Mouse (Mus musculus) heart, embryonic 16.5 days (tissue): ENCODE results near the gene Pcyt2. TPM values are rescaled to one million over a fixed set of nuclear protein-coding genes. Genes with fewer than 3 reads are reported as not detected.

Experiments used
- ATAC-seq: fragments of 200-750 bp; cut with Nextera tagmentation; replicated peaks from 2 replicates; pipeline ENCODE4 v1.8.0; 2017; ENCODE audit warnings: moderate number of reproducible peaks; ENCODE audit not compliant: insufficient read depth, low FRiP score; ENCODE audit errors: extremely low read depth
- H3K27ac ChIP-seq: fragments of 300-500 bp; sonication (generic); 2 replicates; pipeline ENCODE4 v1.5.1; 2014; ENCODE audit warnings: mild to moderate bottlenecking, low read length, control low read depth, moderate library complexity
- H3K27me3 ChIP-seq: fragments of 300-500 bp; sonication (generic); 2 replicates; pipeline ENCODE4 v1.6.1; 2014; ENCODE audit warnings: low read length, mixed read lengths; ENCODE audit not compliant: control insufficient read depth, insufficient read depth
- H3K36me3 ChIP-seq: fragments of 300-500 bp; sonication (generic); 2 replicates; pipeline ENCODE4 v1.6.1; 2014; ENCODE audit not compliant: control insufficient read depth, insufficient read depth
- H3K4me1 ChIP-seq: fragments of 300-500 bp; sonication (generic); 2 replicates; pipeline ENCODE4 v1.6.1; 2014; ENCODE audit warnings: low read length, mixed read lengths; ENCODE audit not compliant: control insufficient read depth, insufficient read depth
- H3K4me2 ChIP-seq: fragments of 300-500 bp; sonication (generic); 2 replicates; pipeline ENCODE4 v1.6.1; 2014; ENCODE audit warnings: low read depth, mild to moderate bottlenecking, control low read depth, low read length
- H3K4me3 ChIP-seq: fragments of 300-500 bp; sonication (generic); 2 replicates; pipeline ENCODE4 v1.5.1; 2014; ENCODE audit warnings: mild to moderate bottlenecking, control low read depth, low read length
- H3K9ac ChIP-seq: fragments of 300-500 bp; sonication (generic); 2 replicates; pipeline ENCODE4 v1.6.1; 2014; ENCODE audit warnings: low read length, control low read depth
- H3K9me3 ChIP-seq: fragments of 300-500 bp; sonication (generic); replicated peaks from 2 replicates; pipeline ENCODE4 v1.6.1; 2016; ENCODE audit warnings: low read length; ENCODE audit not compliant: control insufficient read depth
- WGBS: fragments of 180-500 bp; shearing (Covaris S2); extraction: QIAGEN DNeasy Blood & Tissue Kit; methylation state at CpG from one replicate; pipeline ENCODE4 v1.1.7; 2014; 5-methylcytosine and 5-hydroxymethylcytosine counted together
- polyA plus RNA-seq: library from polyadenylated mRNA; unstranded; fragments of >200 nt; fragmentation: Nextera tagmentation; extraction: Ambion mirVana; gene quantifications from 2 replicates; pipeline ENCODE4 v1.2.1, GENCODE M21; 2015

Pcyt2 gene
- polyA plus RNA-seq, 1 experiment from 2014 or later = 109 TPM

- Histone ChIP-seq H3K9ac (no peak overlapping the region), H3K4me1 (peaks cover 13% of the 10 kb centered on the region), H3K36me3 (peaks cover 19% of the 10 kb centered on the region), H3K27ac (no peak overlapping the region), H3K9me3 (no peaks in the 10 kb centered on the region), H3K27me3 (no peaks in the 10 kb centered on the region), H3K4me2 (no peak overlapping the region), H3K4me3 (no peak overlapping the region)
- 88% methylated on average over 6 of the region's 6 CpGs for WGBS
- no peak for ATAC-seq
These were observed 5.1 kb upstream of the Pcyt2 start for GRCm38 (mm10) chr11:120622805-120623204.

GRCm38 (mm10) chr11:120620195-120620594, 2.5 kb upstream of the Pcyt2 start:
- H3K9ac ChIP-seq = no peak overlapping the region
- ATAC-seq = no peak
- no peaks in the 10 kb centered on the region for H3K27me3 ChIP-seq
- 90% methylated on average over 14 of the region's 14 CpGs for WGBS
- H3K27ac ChIP-seq = no peak overlapping the region
- H3K9me3 ChIP-seq = no peaks in the 10 kb centered on the region
- peaks cover 14% of the 10 kb centered on the region for H3K4me1 ChIP-seq
- H3K36me3 ChIP-seq = peaks cover 20% of the 10 kb centered on the region
- H3K4me2 ChIP-seq = no peak overlapping the region
- no peak overlapping the region for H3K4me3 ChIP-seq

GRCm38 (mm10) chr11:120618619-120619535, 1.1 kb upstream of the Pcyt2 start:
- Histone ChIP-seq H3K4me3 (no peak overlapping the region), H3K4me1 (peaks cover 8% of the 10 kb centered on the region), H3K27me3 (no peaks in the 10 kb centered on the region), H3K9ac (no peak overlapping the region), H3K27ac (no peak overlapping the region), H3K36me3 (peaks cover 23% of the 10 kb centered on the region), H3K4me2 (no peak overlapping the region), H3K9me3 (no peaks in the 10 kb centered on the region)
- 91% methylated on average over 25 of the region's 25 CpGs for WGBS
- ATAC-seq = no peak

GRCm38 (mm10) chr11:120616617-120617294, 980 bp downstream of the Pcyt2 start:
- peak overlapping the region; percentile 76 for H3K4me2 ChIP-seq
- H3K9me3 ChIP-seq = no peaks in the 10 kb centered on the region
- H3K4me3 ChIP-seq = peak overlapping the region; percentile 84
- H3K9ac ChIP-seq = peak overlapping the region; percentile 85
- H3K27ac ChIP-seq = peak overlapping the region; percentile 76
- peaks cover 21% of the 10 kb centered on the region for H3K36me3 ChIP-seq
- WGBS = 32% methylated on average over 4 of the region's 4 CpGs
- no peaks in the 10 kb centered on the region for H3K27me3 ChIP-seq
- H3K4me1 ChIP-seq = peaks cover 7% of the 10 kb centered on the region
- ATAC-seq = no peak

DNA sequence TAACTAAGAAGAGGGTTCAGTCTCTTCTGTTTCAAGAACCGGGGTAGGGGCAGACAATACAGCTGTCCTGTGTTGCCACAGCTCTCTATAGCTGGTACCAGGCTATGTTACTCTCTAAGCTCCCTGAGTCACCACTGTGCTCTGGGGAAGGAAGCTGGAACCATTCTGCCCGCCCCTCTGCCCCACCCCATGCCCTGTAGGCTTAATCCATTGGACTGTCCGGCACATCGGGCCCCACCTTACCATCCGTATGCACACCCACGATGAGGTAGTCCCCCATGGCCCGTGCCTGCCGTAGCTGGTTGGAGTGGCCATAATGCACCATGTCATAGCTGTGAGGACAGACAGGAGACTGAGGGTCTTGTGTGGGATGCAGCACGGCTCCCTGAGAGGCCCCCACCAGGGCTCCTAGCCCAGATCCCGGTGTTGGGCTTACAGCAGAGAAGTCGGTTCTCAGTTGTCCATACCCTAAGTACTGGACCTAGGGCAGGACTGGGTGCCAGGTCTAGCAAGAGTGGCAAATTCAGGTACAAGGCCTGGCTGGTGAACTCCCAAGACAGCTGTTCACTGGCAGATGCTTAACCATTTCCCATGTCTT, 2.0 kb downstream of the Pcyt2 start:
- H3K9ac ChIP-seq = no peak overlapping the region
- WGBS = 89% methylated on average over 11 of the region's 11 CpGs

DNA sequence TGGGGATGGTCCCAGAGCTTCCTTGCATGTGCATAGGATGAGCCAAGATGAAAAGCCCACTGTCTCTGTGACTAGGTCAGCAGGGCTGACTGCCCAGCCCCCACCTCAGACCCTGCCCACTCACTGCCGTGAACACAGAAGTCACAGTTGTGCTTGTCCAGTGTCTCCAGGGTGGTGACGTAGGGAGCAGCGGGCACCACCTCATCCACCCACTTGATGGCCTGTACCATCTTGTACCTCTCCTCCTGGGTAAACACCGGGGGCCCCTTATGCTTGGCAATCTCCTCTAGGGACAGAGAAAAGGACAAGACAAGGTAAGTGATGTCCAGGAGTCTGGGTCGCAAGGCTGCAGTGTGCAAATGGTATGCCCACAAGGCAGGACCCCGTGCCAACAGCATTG, 2.6 kb downstream of the Pcyt2 start:
- H3K36me3 ChIP-seq = peaks cover 16% of the 10 kb centered on the region
- no peak overlapping the region for H3K9ac ChIP-seq
- ATAC-seq = no peak
- no peaks in the 10 kb centered on the region for H3K9me3 ChIP-seq
- H3K27me3 ChIP-seq = no peaks in the 10 kb centered on the region
- no peak overlapping the region for H3K4me2 ChIP-seq
- peaks cover 7% of the 10 kb centered on the region for H3K4me1 ChIP-seq
- H3K4me3 ChIP-seq = no peak overlapping the region
- no peak overlapping the region for H3K27ac ChIP-seq
- 92% methylated on average over 6 of the region's 6 CpGs for WGBS

More for the DNA sequence above, 2.0 kb downstream of the Pcyt2 start:
- no peak overlapping the region for H3K4me3 ChIP-seq
- no peaks in the 10 kb centered on the region for H3K9me3 ChIP-seq
- H3K4me1 ChIP-seq = peaks cover 7% of the 10 kb centered on the region
- no peak overlapping the region for H3K4me2 ChIP-seq
- no peaks in the 10 kb centered on the region for H3K27me3 ChIP-seq
- peaks cover 17% of the 10 kb centered on the region for H3K36me3 ChIP-seq
- ATAC-seq = no peak
- H3K27ac ChIP-seq = no peak overlapping the region

DNA sequence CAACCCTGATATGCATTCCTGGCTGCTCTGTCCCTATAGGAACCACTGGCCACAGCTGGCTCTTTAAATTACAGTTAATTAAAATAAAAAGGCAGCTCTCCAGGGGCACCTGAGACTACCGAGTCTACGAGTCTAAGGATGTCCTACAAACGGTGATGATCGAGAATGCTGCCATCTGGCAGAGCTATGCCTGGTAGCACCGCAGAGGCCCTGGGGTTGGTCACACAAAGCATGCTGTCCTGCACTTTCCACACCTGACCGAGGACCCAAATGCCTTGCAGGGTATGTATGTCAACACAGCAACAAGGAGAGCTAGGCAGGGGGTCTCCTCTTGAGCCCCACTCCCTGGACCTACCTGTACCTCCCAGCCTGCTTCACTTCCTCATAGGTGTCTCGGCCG, 3.8 kb downstream of the Pcyt2 start:
- no peaks in the 10 kb centered on the region for H3K27me3 ChIP-seq
- no peak overlapping the region for H3K4me2 ChIP-seq
- H3K9ac ChIP-seq = no peak overlapping the region
- H3K4me1 ChIP-seq = peaks cover 13% of the 10 kb centered on the region
- H3K4me3 ChIP-seq = no peak overlapping the region
- no peak for ATAC-seq
- H3K27ac ChIP-seq = no peak overlapping the region
- WGBS = 85% methylated on average over 8 of the region's 8 CpGs
- H3K9me3 ChIP-seq = no peaks in the 10 kb centered on the region
- peaks cover 14% of the 10 kb centered on the region; the same call in 1 of the 2 replicates for H3K36me3 ChIP-seq

- Histone ChIP-seq H3K27ac (no peak overlapping the region), H3K36me3 (peaks cover 12% of the 10 kb centered on the region; the same call in 1 of the 2 replicates), H3K4me1 (peaks cover 17% of the 10 kb centered on the region), H3K9ac (no peak overlapping the region), H3K9me3 (no peaks in the 10 kb centered on the region), H3K4me2 (no peak overlapping the region), H3K4me3 (no peak overlapping the region), H3K27me3 (no peaks in the 10 kb centered on the region)
- WGBS = 85% methylated on average over 10 of the region's 10 CpGs
- ATAC-seq = no peak
These were observed 4.2 kb downstream of the Pcyt2 start for GRCm38 (mm10) chr11:120613481-120613972.
